Mouse (Mus musculus): ENCODE results near the gene Slc30a2.

GRCm38 (mm10) chr4:134361215-134361614, 18.2 kb downstream of the Slc30a2 start:
- TF ChIP-seq EP300 (IDR thresholded peaks at IDR 0.05) (no peak), CTCF (IDR thresholded peaks at IDR 0.05) (no peak)

Measured in lung, postnatal 0 days (tissue).